17 mouse cellular contexts compared by ENCODE assay signal in genomic region chr1:194721260-194721659, GRCm38 (mm10).
DNase-seq lines count a peak whose midpoint lies in the region; ATAC-seq lines count a peak whose summit lies in the region.
"Had no signal": no experiment of that assay in that cellular context is flagged by ENCODE, and none has a peak within 500 bp of the region (broad histone marks: within the 10 kb centered on the region; RNA-seq: fewer than 3 reads in every experiment).

No protein-coding gene starts in this region.

- DNase-seq in spleen, postnatal 10 days (ENCODE audit: low spot score in 2 of 2), result no peak
- no peak for DNase-seq in testis, postnatal 14 days (ENCODE audit: low spot score)
- DNase-seq: cerebellum, adult 9-11 months; gastrocnemius, postnatal 10 days; kidney, adult 2 months; kidney, postnatal 36 days; lung, postnatal 14 days; right cerebral cortex, postnatal 4 days; thymus, adult 18-20 months had no signal

- H3K4me2 ChIP-seq in forebrain, embryonic 12.5 days, result no peak overlapping the region
- H3K4me2 ChIP-seq in hindbrain, embryonic 12.5 days (replicated peaks), result no peak overlapping the region
- H3K4me2 ChIP-seq in midbrain, embryonic 12.5 days (replicated peaks), result no peak overlapping the region
- no peak overlapping the region for H3K4me2 ChIP-seq in neural tube, embryonic 14.5 days (ENCODE audit: low read depth, low read length)
- H3K4me2 ChIP-seq: embryonic facial prominence, embryonic 15.5 days; limb, embryonic 15.5 days had no signal

- 0 out of 2 replicates have a peak, but pooled peaks cover 3% of the 10 kb centered on the region for H3K36me3 ChIP-seq in forebrain, embryonic 12.5 days (replicated peaks)
- no peaks in the 10 kb centered on the region for H3K36me3 ChIP-seq in hindbrain, embryonic 12.5 days
- H3K36me3 ChIP-seq in midbrain, embryonic 12.5 days, result no peaks in the 10 kb centered on the region
- H3K36me3 ChIP-seq in neural tube, embryonic 14.5 days (ENCODE audit: control insufficient read depth, insufficient read depth, low read length), result no peaks in the 10 kb centered on the region; the same call in 1 of the 2 replicates
- H3K36me3 ChIP-seq: embryonic facial prominence, embryonic 15.5 days; limb, embryonic 15.5 days had no signal

- peak; percentile 76 for ATAC-seq in forebrain, embryonic 12.5 days (ENCODE audit: low FRiP score)
- peak; percentile 85 for ATAC-seq in hindbrain, embryonic 12.5 days (ENCODE audit: low FRiP score)
- ATAC-seq in midbrain, embryonic 12.5 days (ENCODE audit: low FRiP score, low read depth), result peak; percentile 81
- peak; percentile 75; the same call in 1 of the 2 replicates for ATAC-seq in neural tube, embryonic 14.5 days (ENCODE audit: low read depth)
- no peak for ATAC-seq in megakaryocyte-erythroid progenitor cell, adult 5-6 weeks (replicated peaks; ENCODE audit: low FRiP score, low TSS enrichment, poor library complexity, severe bottlenecking)

- H3K9me3 ChIP-seq in forebrain, embryonic 12.5 days, result no peaks in the 10 kb centered on the region
- no peaks in the 10 kb centered on the region for H3K9me3 ChIP-seq in hindbrain, embryonic 12.5 days (replicated peaks)
- H3K9me3 ChIP-seq in midbrain, embryonic 12.5 days, result no peaks in the 10 kb centered on the region
- no peaks in the 10 kb centered on the region for H3K9me3 ChIP-seq in neural tube, embryonic 14.5 days (ENCODE audit: control insufficient read depth, low read length)
- H3K9me3 ChIP-seq: embryonic facial prominence, embryonic 15.5 days; limb, embryonic 15.5 days; megakaryocyte, embryonic 14.5 days had no signal

- no peak overlapping the region for H3K4me3 ChIP-seq in forebrain, embryonic 12.5 days (replicated peaks)
- H3K4me3 ChIP-seq in hindbrain, embryonic 12.5 days, result no peak overlapping the region
- H3K4me3 ChIP-seq in midbrain, embryonic 12.5 days, result no peak overlapping the region
- H3K4me3 ChIP-seq in neural tube, embryonic 14.5 days (ENCODE audit: low read depth, low read length), result no peak overlapping the region
- H3K4me3 ChIP-seq: embryonic facial prominence, embryonic 15.5 days; limb, embryonic 15.5 days; megakaryocyte, embryonic 14.5 days had no signal

- H3K9ac ChIP-seq in forebrain, embryonic 12.5 days, result no peak overlapping the region
- H3K9ac ChIP-seq in hindbrain, embryonic 12.5 days, result no peak overlapping the region
- no peak overlapping the region for H3K9ac ChIP-seq in midbrain, embryonic 12.5 days (replicated peaks)
- no peak overlapping the region for H3K9ac ChIP-seq in neural tube, embryonic 14.5 days (replicated peaks; ENCODE audit: low read depth, low read length)
- H3K9ac ChIP-seq: embryonic facial prominence, embryonic 15.5 days; limb, embryonic 15.5 days had no signal

- WGBS in forebrain, embryonic 12.5 days, result 40% methylated on average over 2 of the region's 2 CpGs
- 43% methylated on average over 2 of the region's 2 CpGs for WGBS in hindbrain, embryonic 12.5 days
- WGBS in midbrain, embryonic 12.5 days, result 47% methylated on average over 2 of the region's 2 CpGs
- 29% methylated on average over 2 of the region's 2 CpGs for WGBS in neural tube, embryonic 14.5 days

- no peaks in the 10 kb centered on the region for H3K27me3 ChIP-seq in forebrain, embryonic 12.5 days
- H3K27me3 ChIP-seq in hindbrain, embryonic 12.5 days, result no peaks in the 10 kb centered on the region
- H3K27me3 ChIP-seq in midbrain, embryonic 12.5 days, result no peaks in the 10 kb centered on the region
- H3K27me3 ChIP-seq in neural tube, embryonic 14.5 days (ENCODE audit: control insufficient read depth, insufficient read depth, low read length), result no peaks in the 10 kb centered on the region
- H3K27me3 ChIP-seq: embryonic facial prominence, embryonic 15.5 days; limb, embryonic 15.5 days had no signal

- H3K27ac ChIP-seq in forebrain, embryonic 12.5 days, result peak overlapping the region; percentile 76
- H3K27ac ChIP-seq in hindbrain, embryonic 12.5 days, result peak overlapping the region; percentile 85
- H3K27ac ChIP-seq in midbrain, embryonic 12.5 days (replicated peaks), result peak overlapping the region; percentile 77
- H3K27ac ChIP-seq in neural tube, embryonic 14.5 days (ENCODE audit: low read depth, low read length), result peak overlapping the region; percentile 66; the same call in 1 of the 2 replicates
- H3K27ac ChIP-seq: embryonic facial prominence, embryonic 15.5 days; limb, embryonic 15.5 days had no signal

- peaks cover 26% of the 10 kb centered on the region for H3K4me1 ChIP-seq in forebrain, embryonic 12.5 days
- peaks cover 26% of the 10 kb centered on the region for H3K4me1 ChIP-seq in hindbrain, embryonic 12.5 days
- peaks cover 21% of the 10 kb centered on the region for H3K4me1 ChIP-seq in midbrain, embryonic 12.5 days
- peaks cover 29% of the 10 kb centered on the region for H3K4me1 ChIP-seq in neural tube, embryonic 14.5 days (ENCODE audit: control insufficient read depth, insufficient read depth, low read length)
